Mouse (Mus musculus) liver, embryonic 14.5 days (tissue): ENCODE data around the gene Vipas39. TPM values are rescaled to one million over a fixed set of nuclear protein-coding genes. Genes with fewer than 3 reads are reported as not detected.

Source experiments
- ATAC-seq: fragments of 200-750 bp; cut with Nextera tagmentation; 2 replicates; pipeline ENCODE4 v1.8.0; 2017; ENCODE audit warnings: moderate number of reproducible peaks, mild to moderate bottlenecking, moderate library complexity; ENCODE audit not compliant: insufficient read depth
- DNase-seq, 3 experiments: peaks; one replicate each; pipeline ENCODE4 v3.0.0-alpha.2; 2012 to 2013; ENCODE audit warnings: low read depth in 3 of 3, low spot score in 3 of 3
- H3K27ac ChIP-seq: fragments of 300-500 bp; sonication (generic); 2 replicates; pipeline ENCODE4 v1.5.1; 2014; ENCODE audit warnings: moderate library complexity, mild to moderate bottlenecking, control low read depth, inconsistent platforms
- H3K27me3 ChIP-seq: fragments of 300-500 bp; sonication (generic); 2 replicates; pipeline ENCODE4 v1.6.1; 2014; ENCODE audit warnings: mild to moderate bottlenecking, low read length, moderate library complexity; ENCODE audit not compliant: control insufficient read depth, insufficient read depth
- H3K36me3 ChIP-seq: fragments of 300-500 bp; sonication (generic); replicated peaks from 2 replicates; pipeline ENCODE4 v1.6.1; 2014; ENCODE audit warnings: low read depth; ENCODE audit not compliant: control insufficient read depth, insufficient read depth
- H3K4me1 ChIP-seq, 2 experiments: fragments of 200-500 bp in 1 of 2; fragments of 300-500 bp in 1 of 2; sonication (generic) in 1 of 2; replicated peaks; 2 replicates each; pipeline ENCODE4 v1.6.1; 2012 to 2014; ENCODE audit warnings: antibody characterized with exemption in 1 of 2, inconsistent platforms in 1 of 2, low read length in 1 of 2; ENCODE audit not compliant: control insufficient read depth in 2 of 2, insufficient read depth in 2 of 2
- H3K4me2 ChIP-seq: fragments of 300-500 bp; sonication (generic); 2 replicates; pipeline ENCODE4 v1.6.1; 2014; ENCODE audit warnings: low read depth, mild to moderate bottlenecking, control low read depth, moderate library complexity
- H3K4me3 ChIP-seq, 2 experiments: fragments of 200-500 bp in 1 of 2; fragments of 300-500 bp in 1 of 2; sonication (generic) in 1 of 2; 2 replicates each; pipeline ENCODE4 v1.5.1; 2012 to 2014; ENCODE audit warnings: low read depth in 2 of 2, low read length in 2 of 2, mild to moderate bottlenecking in 2 of 2, control low read depth in 1 of 2, inconsistent platforms in 1 of 2, moderate library complexity in 1 of 2; ENCODE audit not compliant: insufficient read depth in 1 of 2
- H3K9ac ChIP-seq: fragments of 300-500 bp; sonication (generic); replicated peaks from 2 replicates; pipeline ENCODE4 v1.6.1; 2014; ENCODE audit warnings: mild to moderate bottlenecking, control low read depth, moderate library complexity
- H3K9me3 ChIP-seq: fragments of 300-500 bp; sonication (generic); 2 replicates; pipeline ENCODE4 v1.6.1; 2016; ENCODE audit warnings: low read length, mixed read lengths; ENCODE audit not compliant: control insufficient read depth
- CTCF ChIP-seq: IDR thresholded peaks from 2 replicates; pipeline ENCODE4 v1.5.1; 2016; ENCODE audit warnings: antibody characterized with exemption, low read depth, control low read depth
- EP300 ChIP-seq: IDR thresholded peaks from 2 replicates; pipeline ENCODE4 v1.6.1; 2016; ENCODE audit warnings: antibody characterized with exemption, low read depth
- WGBS: fragments of 180-500 bp; shearing (Covaris S2); extraction: QIAGEN DNeasy Blood & Tissue Kit; methylation state at CpG from one replicate; pipeline ENCODE4 v1.1.7; 2014; ENCODE audit not compliant: insufficient replicate concordance; 5-methylcytosine and 5-hydroxymethylcytosine counted together
- microRNA-seq: library from miRNA; unstranded; fragments of <30 nt; microRNA quantifications from one replicate; pipeline ENCODE4, GENCODE M21; 2016
- polyA plus RNA-seq, 2 experiments: library from polyadenylated mRNA; depleted of rRNA in 1 of 2; stranded (reverse) in 1 of 2; unstranded in 1 of 2; fragments of >200 nt; fragmentation: Nextera tagmentation in 1 of 2; extraction: Ambion mirVana in 1 of 2; gene quantifications; 2 replicates each; pipeline versions ENCODE4 v1.2.1 to v1.2.3; 2012 to 2014

Vipas39 gene
- polyA plus RNA-seq, 2 experiments, result 7.8 to 8.0 TPM

DNA sequence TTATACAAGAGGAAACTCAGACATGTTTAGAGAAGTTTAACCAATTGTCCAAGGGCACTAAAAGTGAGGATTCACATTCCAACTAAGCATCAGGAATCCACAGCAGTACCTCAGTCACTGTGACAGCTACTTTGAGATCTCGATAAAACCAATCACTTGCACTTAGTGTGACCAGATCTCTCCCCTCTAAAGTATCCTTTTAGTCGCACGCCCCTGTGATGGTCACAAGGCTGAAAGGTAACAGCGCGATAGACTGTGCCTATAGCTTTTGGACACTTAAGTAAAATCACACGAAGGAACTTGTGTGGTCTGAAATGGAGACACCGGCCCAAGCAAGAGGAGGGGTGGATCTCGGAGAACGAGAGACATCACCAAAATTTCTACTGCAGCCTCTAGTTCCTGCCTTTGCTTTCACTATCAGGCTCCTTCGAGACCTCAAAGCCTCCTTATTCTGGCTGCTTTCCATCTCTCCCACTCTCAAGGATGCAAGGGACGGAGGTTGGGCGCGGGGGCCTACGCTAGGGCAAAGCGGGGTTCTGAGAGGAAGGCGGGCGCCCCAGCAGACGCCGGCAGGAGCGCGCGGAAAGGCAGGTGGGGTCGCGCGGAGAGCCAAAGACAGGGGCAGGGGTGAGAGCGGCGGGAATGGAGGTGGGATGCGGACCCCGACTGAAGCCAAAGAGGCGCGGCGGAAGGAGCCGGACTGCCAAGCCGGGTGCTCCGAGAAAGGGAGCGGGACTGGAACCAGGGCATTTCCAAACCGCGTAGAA is 66.7 kb downstream of the Vipas39 start, which contains the start of gene Samd15:
Gene Samd15 (plus strand): TSS at position 518 of the 767 bp plus-strand sequence.
- Histone ChIP-seq H3K9ac (peak within 1 kb of the TSS; percentile 70), H3K27me3 (peaks cover 15% of the 10 kb centered on the region), H3K4me1 (peaks cover 0 to 8% of the 10 kb centered on the region in 2 experiments; a peak in 2 of 4 replicates), H3K9me3 (no peaks in the 10 kb centered on the region), H3K4me3 (peak within 1 kb of the TSS; percentile 54 to 71), H3K36me3 (no peaks in the 10 kb centered on the region), H3K4me2 (peak within 1 kb of the TSS; percentile 76), H3K27ac (no peak within 1 kb of the TSS)
- no peak for DNase-seq
- TF ChIP-seq EP300 (no peak), CTCF (no peak)
- ATAC-seq, result peak; percentile 49; the same call in 1 of the 2 replicates
- WGBS, result 2% methylated on average over 38 of the region's 38 CpGs

DNA sequence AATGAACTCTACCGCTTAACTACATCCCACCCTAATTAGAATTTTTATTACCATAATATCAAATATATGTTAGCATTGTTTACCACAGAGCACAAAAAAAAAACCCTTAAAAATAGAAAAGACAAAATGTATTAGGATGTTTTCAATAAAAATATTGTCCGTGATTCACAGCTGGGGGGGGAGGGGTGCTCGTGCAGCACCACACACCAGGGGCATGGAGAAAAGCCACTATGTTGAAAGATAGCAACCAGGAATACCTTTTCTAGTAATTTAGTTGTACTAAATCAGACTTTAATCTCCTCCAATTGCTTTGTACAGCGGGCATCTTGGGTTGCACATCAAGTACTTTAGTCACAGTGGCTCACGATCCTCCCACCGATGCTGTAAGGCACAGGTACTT is 67.3 kb downstream of the Vipas39 start:
- no peaks in the 10 kb centered on the region for H3K9me3 ChIP-seq
- no peak for DNase-seq
- no peak overlapping the region for H3K4me3 ChIP-seq
- H3K27ac ChIP-seq, result no peak overlapping the region
- no peaks in the 10 kb centered on the region for H3K36me3 ChIP-seq
- no peak for TF ChIP-seq EP300
- TF ChIP-seq CTCF, result no peak
- ATAC-seq, result no peak
- H3K4me2 ChIP-seq, result peak overlapping the region; percentile 76
- H3K9ac ChIP-seq, result no peak overlapping the region
- 67% methylated on average over 6 of the region's 6 CpGs for WGBS
- H3K4me1 ChIP-seq, result peaks cover 0 to 8% of the 10 kb centered on the region in 2 experiments; a peak in 2 of 4 replicates
- peaks cover 15% of the 10 kb centered on the region for H3K27me3 ChIP-seq

DNA sequence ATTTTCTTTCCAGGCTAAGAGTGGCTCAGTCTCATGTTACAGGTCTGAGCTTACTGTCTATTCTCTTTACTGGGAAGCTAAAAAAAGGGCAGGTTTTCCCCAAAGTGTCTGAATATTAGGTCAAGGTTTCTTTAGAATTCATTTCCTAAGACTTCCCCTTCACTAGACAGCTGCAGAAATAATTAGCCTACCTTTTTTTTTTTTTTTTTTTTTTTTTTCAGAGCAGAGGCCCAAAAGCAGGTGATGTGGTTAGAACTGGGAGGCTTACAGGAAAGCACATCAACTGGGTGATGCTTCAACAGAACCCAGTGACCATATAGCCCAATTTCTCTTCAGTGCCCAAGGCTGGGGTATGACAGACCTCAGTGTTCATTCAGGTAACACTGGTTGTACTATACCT is 69.7 kb downstream of the Vipas39 start:
- ATAC-seq (no peak), DNase-seq (no peak)
- Histone ChIP-seq H3K4me2 (no peak overlapping the region), H3K36me3 (no peaks in the 10 kb centered on the region), H3K27ac (no peak overlapping the region), H3K9ac (no peak overlapping the region), H3K9me3 (no peaks in the 10 kb centered on the region), H3K4me1 (peaks cover 0 to 8% of the 10 kb centered on the region in 2 experiments; a peak in 2 of 4 replicates), H3K27me3 (peaks cover 15% of the 10 kb centered on the region), H3K4me3 (no peak overlapping the region)
- TF ChIP-seq EP300 (no peak), CTCF (no peak)

DNA sequence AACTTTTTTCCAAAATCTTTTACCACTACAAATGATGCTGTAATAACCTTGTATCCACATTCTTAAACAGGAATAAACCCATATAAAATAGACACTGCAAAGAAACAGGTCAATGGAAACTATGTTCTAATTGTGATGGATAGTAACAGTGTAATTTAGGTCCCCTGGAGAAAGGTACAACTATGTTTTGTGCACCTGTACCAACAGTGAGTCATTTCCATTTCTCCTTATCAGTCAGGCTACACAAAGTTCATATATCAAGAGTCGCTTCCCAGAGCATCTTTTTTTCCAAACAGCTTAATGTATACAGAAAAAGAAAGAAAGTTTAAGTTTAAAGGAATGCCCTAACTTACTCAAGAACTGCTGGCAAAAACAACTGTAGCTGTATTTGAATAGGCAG is 71.0 kb downstream of the Vipas39 start:
- ATAC-seq, result no peak
- no peak for TF ChIP-seq EP300
- no peak for TF ChIP-seq CTCF
- no peak for DNase-seq
- Histone ChIP-seq H3K27me3 (peaks cover 5% of the 10 kb centered on the region), H3K4me2 (no peak overlapping the region), H3K4me3 (no peak overlapping the region), H3K9me3 (no peaks in the 10 kb centered on the region), H3K4me1 (peaks cover 0 to 5% of the 10 kb centered on the region in 2 experiments; a peak in 1 of 4 replicates), H3K9ac (no peak overlapping the region), H3K36me3 (no peaks in the 10 kb centered on the region), H3K27ac (no peak overlapping the region)
- 46% methylated on average over 1 of the region's 1 CpGs for WGBS

DNA sequence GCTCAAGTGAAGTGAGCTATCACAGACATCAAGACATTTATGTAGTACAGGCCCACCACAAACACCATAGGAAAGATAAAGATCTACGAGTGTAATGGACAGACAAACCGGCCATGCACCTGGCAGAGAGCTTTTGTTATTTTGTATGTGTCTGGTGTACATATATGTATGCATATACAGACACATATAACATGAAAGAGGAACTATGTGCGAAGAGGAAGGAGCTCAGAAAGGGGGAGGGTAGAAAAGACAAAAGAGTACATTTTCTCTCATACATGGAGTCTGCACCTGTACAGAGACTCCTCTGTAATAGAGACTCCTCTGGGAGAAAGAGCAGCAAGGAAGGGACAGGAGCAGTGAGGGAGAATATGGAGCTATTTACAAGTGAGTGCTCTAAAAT is 73.0 kb downstream of the Vipas39 start:
- Histone ChIP-seq H3K4me2 (no peak overlapping the region), H3K9me3 (no peaks in the 10 kb centered on the region), H3K27ac (no peak overlapping the region), H3K27me3 (no peaks in the 10 kb centered on the region), H3K4me3 (no peak overlapping the region), H3K4me1 (peaks cover 0 to under 1% of the 10 kb centered on the region in 2 experiments; a peak in 1 of 4 replicates), H3K36me3 (no peaks in the 10 kb centered on the region), H3K9ac (no peak overlapping the region)
- 38% methylated on average over 3 of the region's 3 CpGs for WGBS
- no peak for DNase-seq
- no peak for ATAC-seq
- TF ChIP-seq CTCF, result no peak

Small RNA genes lying within 50 kb of the gene (microRNA-seq; reads per million reads assigned to microRNA genes)
- gene Gm47293, result not detected

Other genes with a start within 250 kb of the Vipas39 start
- 0.02 TPM in 1 of 2 replicates, not detected in the other for gene Tmem63c, start 244.9 kb downstream of the Vipas39 start, polyA plus RNA-seq (2012; rRNA removed)
- gene Tmem63c, start 244.9 kb downstream of the Vipas39 start, polyA plus RNA-seq (2014; fragmentation: Nextera tagmentation; extraction: Ambion mirVana), result not detected in 2 replicates
- 0.04 TPM in 1 of 2 replicates, not detected in the other for gene Ngb, start 163.7 kb downstream of the Vipas39 start, polyA plus RNA-seq (2012; rRNA removed)
- 0.11 TPM in 1 of 2 replicates, not detected in the other for gene Ngb, start 163.7 kb downstream of the Vipas39 start, polyA plus RNA-seq (2014; fragmentation: Nextera tagmentation; extraction: Ambion mirVana)
- 94.8 and 115 TPM in 2 replicates for gene Gstz1, start 119.1 kb downstream of the Vipas39 start, polyA plus RNA-seq (2012; rRNA removed)
- 91.0 and 101 TPM in 2 replicates for gene Gstz1, start 119.1 kb downstream of the Vipas39 start, polyA plus RNA-seq (2014; fragmentation: Nextera tagmentation; extraction: Ambion mirVana)
- gene Pomt2, start 118.3 kb downstream of the Vipas39 start, polyA plus RNA-seq (2012; rRNA removed), result 2.6 and 2.8 TPM in 2 replicates
- gene Pomt2, start 118.3 kb downstream of the Vipas39 start, polyA plus RNA-seq (2014; fragmentation: Nextera tagmentation; extraction: Ambion mirVana), result 3.9 and 4.9 TPM in 2 replicates
- gene Samd15, start 66.5 kb downstream of the Vipas39 start, polyA plus RNA-seq (2012; rRNA removed), result 0.03 and 0.21 TPM in 2 replicates
- gene Samd15, start 66.5 kb downstream of the Vipas39 start, polyA plus RNA-seq (2014; fragmentation: Nextera tagmentation; extraction: Ambion mirVana), result 7.6 and 8.2 TPM in 2 replicates
- gene Tmed8, start 65.8 kb downstream of the Vipas39 start, polyA plus RNA-seq (2012; rRNA removed), result 0.62 and 0.80 TPM in 2 replicates
- 0.50 and 0.99 TPM in 2 replicates for gene Tmed8, start 65.8 kb downstream of the Vipas39 start, polyA plus RNA-seq (2014; fragmentation: Nextera tagmentation; extraction: Ambion mirVana)
- 0.16 and 0.26 TPM in 2 replicates for gene Noxred1, start 27.5 kb downstream of the Vipas39 start, polyA plus RNA-seq (2012; rRNA removed)
- gene Noxred1, start 27.5 kb downstream of the Vipas39 start, polyA plus RNA-seq (2014; fragmentation: Nextera tagmentation; extraction: Ambion mirVana), result 0.28 TPM in 1 of 2 replicates, not detected in the other
- 66.5 and 119 TPM in 2 replicates for gene Ahsa1, start 223 bp upstream of the Vipas39 start, polyA plus RNA-seq (2012; rRNA removed)
- gene Ahsa1, start 223 bp upstream of the Vipas39 start, polyA plus RNA-seq (2014; fragmentation: Nextera tagmentation; extraction: Ambion mirVana), result 109 and 117 TPM in 2 replicates
- gene Ism2, start 33.4 kb upstream of the Vipas39 start, polyA plus RNA-seq (2012; rRNA removed), result 0.07 and 0.11 TPM in 2 replicates
- gene Ism2, start 33.4 kb upstream of the Vipas39 start, polyA plus RNA-seq (2014; fragmentation: Nextera tagmentation; extraction: Ambion mirVana), result 0.08 and 0.32 TPM in 2 replicates
- 4.6 and 8.0 TPM in 2 replicates for gene Sptlc2, start 122.1 kb upstream of the Vipas39 start, polyA plus RNA-seq (2012; rRNA removed)
- 28.2 TPM in 2 replicates for gene Sptlc2, start 122.1 kb upstream of the Vipas39 start, polyA plus RNA-seq (2014; fragmentation: Nextera tagmentation; extraction: Ambion mirVana)
- gene Slirp, start 177.6 kb upstream of the Vipas39 start, polyA plus RNA-seq (2012; rRNA removed), result 38.5 and 44.2 TPM in 2 replicates
- gene Slirp, start 177.6 kb upstream of the Vipas39 start, polyA plus RNA-seq (2014; fragmentation: Nextera tagmentation; extraction: Ambion mirVana), result 180 and 182 TPM in 2 replicates
- gene Alkbh1, start 177.8 kb upstream of the Vipas39 start, polyA plus RNA-seq (2012; rRNA removed), result 12.0 and 16.3 TPM in 2 replicates
- gene Alkbh1, start 177.8 kb upstream of the Vipas39 start, polyA plus RNA-seq (2014; fragmentation: Nextera tagmentation; extraction: Ambion mirVana), result 10.4 TPM in 2 replicates
- 10.1 and 19.5 TPM in 2 replicates for gene Snw1, start 206.0 kb upstream of the Vipas39 start, polyA plus RNA-seq (2012; rRNA removed)
- gene Snw1, start 206.0 kb upstream of the Vipas39 start, polyA plus RNA-seq (2014; fragmentation: Nextera tagmentation; extraction: Ambion mirVana), result 55.5 and 63.0 TPM in 2 replicates
- gene Gm5788, start 228.5 kb upstream of the Vipas39 start, polyA plus RNA-seq (2012; rRNA removed), result not detected in 2 replicates
- gene Gm5788, start 228.5 kb upstream of the Vipas39 start, polyA plus RNA-seq (2014; fragmentation: Nextera tagmentation; extraction: Ambion mirVana), result not detected in 2 replicates
- gene Gm8300, start 248.1 kb upstream of the Vipas39 start, polyA plus RNA-seq (2012; rRNA removed), result not detected in 2 replicates
- not detected in 2 replicates for gene Gm8300, start 248.1 kb upstream of the Vipas39 start, polyA plus RNA-seq (2014; fragmentation: Nextera tagmentation; extraction: Ambion mirVana)